Mouse (Mus musculus): ENCODE results near the gene Garnl3.

- no peak for TF ChIP-seq CTCF (IDR thresholded peaks at IDR 0.05; ENCODE audit: low read depth)
- TF ChIP-seq EP300 (IDR thresholded peaks at IDR 0.05; ENCODE audit: low read depth), result no peak
These were observed 89.9 kb downstream of the Garnl3 start for GRCm38 (mm10) chr2:33041571-33041970.
